Mouse (Mus musculus): ENCODE data around the gene Slc25a43.

The Slc25a43 gene

DNA sequence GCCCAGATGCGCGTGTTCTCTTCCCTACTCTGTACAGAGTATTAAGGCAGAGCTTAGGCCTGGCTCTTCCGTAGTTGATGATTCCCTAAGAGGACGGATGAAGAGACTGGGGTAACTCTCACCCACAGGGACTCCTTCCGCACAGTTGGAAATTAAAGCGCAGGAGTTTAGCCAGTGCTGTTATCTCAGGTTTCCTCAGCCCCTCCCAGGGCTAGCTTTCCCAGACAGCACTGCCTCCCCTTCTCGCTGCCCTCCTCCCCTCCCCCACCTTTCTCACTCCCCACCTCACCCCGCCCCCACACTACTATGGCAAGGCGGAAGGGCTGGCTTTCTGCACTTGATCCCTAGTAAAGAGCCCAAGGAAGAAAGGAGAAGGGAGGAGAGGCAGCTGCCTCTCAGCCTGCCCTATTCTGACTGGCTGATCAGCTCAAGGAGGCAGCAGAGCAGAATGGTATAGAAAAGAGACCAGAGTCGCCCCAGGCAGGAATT is 73.5 kb downstream of the Slc25a43 start:
- in situ Hi-C loops (cut with MboI; ENCODE audit: unreplicated experiment in 2 of 2) = loop anchor here (10.0 kb wide), 2 partner anchors 52 to 282 kb away; no protein-coding TSS in a partner anchor

DNA sequence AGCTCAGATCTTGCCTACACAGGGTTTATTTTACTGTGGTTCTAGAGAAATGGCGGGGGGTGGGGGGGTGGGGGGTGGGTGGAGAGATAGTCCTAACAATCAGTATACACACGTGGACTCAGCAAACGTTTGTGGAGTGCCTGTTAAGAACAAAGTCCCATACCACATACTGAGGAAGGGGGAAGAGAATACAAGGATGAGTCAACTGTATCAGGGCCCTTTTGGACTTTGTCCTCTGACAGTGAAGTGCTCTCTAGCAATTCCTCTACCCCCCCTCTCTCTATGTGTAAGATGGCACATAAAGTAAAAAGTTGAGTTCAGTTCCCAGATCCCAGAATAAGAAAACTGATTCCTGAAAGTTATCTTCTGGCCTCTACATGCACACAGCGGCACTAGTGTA is 76.1 kb downstream of the Slc25a43 start:
- in situ Hi-C loops (cut with MboI; ENCODE audit: unreplicated experiment in 2 of 2) = loop anchor here (10.0 kb wide), 2 partner anchors 55 to 285 kb away; no protein-coding TSS in a partner anchor

DNA sequence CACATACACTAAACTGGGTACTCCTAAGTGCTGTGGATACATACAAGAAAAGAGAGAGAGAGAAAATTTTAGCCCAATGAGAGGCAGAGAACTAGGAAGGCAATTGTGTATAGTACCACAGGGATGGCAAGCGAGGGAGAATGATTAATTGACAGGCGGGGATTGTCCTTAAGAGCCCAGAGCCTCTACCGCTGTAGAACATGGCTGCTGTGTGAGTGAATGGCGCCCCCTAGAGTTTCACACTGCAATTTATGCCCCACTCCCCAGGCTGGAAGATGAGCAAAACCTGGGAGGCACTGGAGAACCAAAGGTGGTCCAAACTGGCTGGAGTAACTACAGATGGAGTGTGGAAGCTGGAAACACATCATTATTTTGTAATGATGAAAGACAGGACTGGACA is 76.7 kb downstream of the Slc25a43 start:
- in situ Hi-C loops (cut with MboI; ENCODE audit: unreplicated experiment in 2 of 2) = loop anchor here in 1 of 2 experiments (10.0 kb wide), 1 partner anchor 175 kb away; the partner anchor contains the start of gene Akap17b

DNA sequence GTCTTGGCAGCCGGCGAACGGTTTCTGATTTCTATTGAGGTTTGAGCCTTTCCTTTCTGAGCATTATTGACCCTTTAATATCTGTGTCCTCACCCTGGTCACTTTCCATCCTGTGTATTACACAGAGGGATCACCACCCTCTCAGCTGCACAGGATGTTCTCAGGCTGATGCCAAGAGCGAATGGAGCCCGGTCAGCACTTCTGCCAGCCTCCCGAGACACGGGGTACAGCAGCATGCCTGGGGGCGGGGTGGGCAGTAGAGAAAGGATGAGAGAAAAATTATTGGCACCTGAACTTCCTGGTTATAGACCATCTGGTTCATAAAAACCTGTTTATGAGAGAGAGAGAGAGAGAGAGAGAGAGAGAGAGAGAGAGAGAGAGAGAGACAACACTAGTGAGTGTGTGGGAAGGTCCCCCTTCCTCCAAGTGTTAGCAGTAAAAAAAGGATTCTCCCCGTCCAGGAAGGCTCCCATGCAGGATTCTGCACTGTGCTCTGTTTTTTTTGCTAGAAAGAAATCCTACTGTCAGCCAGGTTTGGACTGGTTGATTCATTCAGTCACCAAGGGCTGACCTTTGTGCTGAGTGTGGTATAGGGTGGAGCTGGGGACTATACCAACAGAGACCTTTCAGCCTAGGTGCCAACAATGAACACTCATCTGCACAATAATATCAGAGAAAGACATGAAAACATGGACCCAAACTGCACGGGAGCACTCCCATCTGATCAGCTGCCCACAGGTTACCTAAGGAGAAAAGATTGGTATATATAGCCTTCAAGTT is 80.7 kb downstream of the Slc25a43 start:
- in situ Hi-C loops (cut with MboI; ENCODE audit: unreplicated experiment in 2 of 2) = loop anchor here in 1 of 2 experiments (10.0 kb wide), 1 partner anchor 179 kb away; the partner anchor contains the start of gene Akap17b

DNA sequence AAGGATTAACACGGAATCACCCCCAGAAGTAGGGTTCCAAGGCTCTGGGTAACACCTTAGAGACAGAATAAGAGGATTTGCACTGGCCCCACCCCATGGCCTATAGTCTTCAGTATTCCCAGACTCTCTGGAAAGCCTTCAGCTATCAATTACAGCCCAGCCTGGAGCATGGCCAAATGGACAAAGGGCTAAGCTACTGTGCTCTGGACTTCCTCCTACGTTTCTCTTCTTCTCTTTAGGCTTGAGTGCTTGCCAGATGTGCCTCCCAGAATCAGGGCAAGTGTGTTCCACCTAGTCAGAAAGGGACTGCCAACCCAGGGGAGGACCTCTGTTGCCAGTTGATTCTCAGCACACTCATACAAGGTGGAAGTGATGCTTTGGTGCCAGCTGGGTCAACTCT is 81.6 kb downstream of the Slc25a43 start:
- in situ Hi-C loops (cut with MboI; ENCODE audit: unreplicated experiment in 2 of 2) = loop anchor here (5.0 to 10.0 kb wide), 2 partner anchors 180 to 197 kb away; partner anchors contain the start of gene Akap17b (in 1 of the 2)
